Mouse (Mus musculus) myocyte (in vitro differentiated cells): ENCODE data around the gene Rabl6. TPM values are rescaled to one million over a fixed set of nuclear protein-coding genes. Genes with fewer than 3 reads are reported as not detected.

Experiments used
- H3K27me3 ChIP-seq: one replicate; pipeline ENCODE4 v1.6.1; 2011; ENCODE audit not compliant: control insufficient read depth, insufficient read depth, insufficient read length
- H3K36me3 ChIP-seq: one replicate; pipeline ENCODE4 v1.6.1; 2011; ENCODE audit not compliant: control insufficient read depth, insufficient read depth
- H3K4me2 ChIP-seq: one replicate; pipeline ENCODE4 v1.6.1; 2011; ENCODE audit warnings: low read depth, control low read depth
- H3K4me3 ChIP-seq: one replicate; pipeline ENCODE4 v1.5.1; 2011; ENCODE audit warnings: mild to moderate bottlenecking, control low read depth, moderate library complexity
- H3K79me2 ChIP-seq: one replicate; pipeline ENCODE4 v1.6.1; 2011; ENCODE audit not compliant: control insufficient read depth, insufficient read depth
- H3ac ChIP-seq: one replicate; pipeline ENCODE4 v1.6.1; 2011; ENCODE audit not compliant: control insufficient read depth, insufficient read length
- CEBPB ChIP-seq: IDR thresholded peaks from 2 replicates; pipeline ENCODE4 v1.6.1; 2011; ENCODE audit warnings: mild to moderate bottlenecking, moderate library complexity; ENCODE audit not compliant: poor library complexity, insufficient read depth, severe bottlenecking
- E2F4 ChIP-seq: IDR thresholded peaks from one replicate; pipeline ENCODE4 v1.6.1; 2011; ENCODE audit warnings: mild to moderate bottlenecking, control low read depth, moderate library complexity; ENCODE audit not compliant: insufficient read depth
- MAX ChIP-seq: IDR thresholded peaks from one replicate; pipeline ENCODE4 v1.6.1; 2011; ENCODE audit warnings: low read depth, mild to moderate bottlenecking, control low read depth
- MYOD1 ChIP-seq, 3 experiments: IDR thresholded peaks; one replicate each; pipeline ENCODE4 v1.6.1; 2011; ENCODE audit warnings: control low read depth in 2 of 3, low read depth in 2 of 3, mild to moderate bottlenecking in 2 of 3, moderate library complexity in 1 of 3; ENCODE audit not compliant: insufficient read length in 2 of 3, control insufficient read depth in 1 of 3
- MYOG ChIP-seq, 3 experiments: IDR thresholded peaks; one replicate each; pipeline ENCODE4 v1.6.1; 2011; ENCODE audit warnings: control low read depth in 2 of 3, low read depth in 2 of 3, mild to moderate bottlenecking in 2 of 3; ENCODE audit not compliant: insufficient read length in 2 of 3, control insufficient read depth in 1 of 3, insufficient read depth in 1 of 3
- POLR2A ChIP-seq: IDR thresholded peaks from one replicate; pipeline ENCODE4 v1.6.1; 2011; ENCODE audit warnings: low read depth, mild to moderate bottlenecking, control low read depth, moderate library complexity; ENCODE audit not compliant: insufficient read length
- POLR2AphosphoS2 ChIP-seq: IDR thresholded peaks from one replicate; pipeline ENCODE4 v1.6.1; 2011; ENCODE audit warnings: low read depth, control low read depth; ENCODE audit not compliant: insufficient read length
- REST ChIP-seq: IDR thresholded peaks from one replicate; pipeline ENCODE4 v1.6.1; 2011; ENCODE audit warnings: mild to moderate bottlenecking, control low read depth, moderate library complexity; ENCODE audit not compliant: insufficient read depth, insufficient read length
- SRF ChIP-seq: IDR thresholded peaks from one replicate; pipeline ENCODE4 v1.6.1; 2011; ENCODE audit warnings: low read depth; ENCODE audit not compliant: control insufficient read depth, insufficient read length
- TCF12 ChIP-seq: IDR thresholded peaks from one replicate; pipeline ENCODE4 v1.6.1; 2011; ENCODE audit warnings: mild to moderate bottlenecking, control low read depth; ENCODE audit not compliant: poor library complexity, insufficient read depth, severe bottlenecking
- TCF3 ChIP-seq: IDR thresholded peaks from one replicate; pipeline ENCODE4 v1.6.1; 2011; ENCODE audit warnings: low read depth, control low read depth; ENCODE audit not compliant: insufficient read length
- USF1 ChIP-seq: IDR thresholded peaks from one replicate; pipeline ENCODE4 v1.6.1; 2011; ENCODE audit warnings: low read depth, mild to moderate bottlenecking, control low read depth, moderate library complexity
- polyA plus RNA-seq: library from polyadenylated mRNA; unstranded; fragments of >200 nt; fragmentation: generic; extraction: Trizol; gene quantifications from one replicate; pipeline ENCODE4 v1.2.1, GENCODE M21; 2012; ENCODE audit warnings: missing spikeins

Rabl6 gene
- polyA plus RNA-seq, 1 experiment, result 76.5 TPM

DNA sequence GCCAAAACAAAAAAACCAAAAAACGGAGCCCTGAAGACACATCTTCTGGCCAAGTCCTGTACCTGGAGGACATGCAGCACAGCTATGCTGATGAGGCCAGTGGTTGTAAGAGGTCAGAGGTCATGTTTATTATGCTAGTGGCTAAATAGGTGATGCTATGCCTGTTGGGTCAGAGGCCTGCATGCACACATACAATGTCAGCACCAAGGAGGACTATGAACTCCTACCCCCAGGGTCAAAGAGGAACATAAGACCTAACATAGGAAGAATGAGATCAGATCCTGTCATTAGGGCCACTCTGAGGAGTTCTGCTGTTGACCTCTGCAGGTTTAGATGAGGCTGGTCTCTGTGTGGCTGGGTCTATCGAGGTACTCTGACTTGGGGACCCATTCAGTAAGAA is 8.3 kb downstream of the Rabl6 start:
- H3ac ChIP-seq, result no peak overlapping the region
- H3K27me3 ChIP-seq, result no peaks in the 10 kb centered on the region
- H3K79me2 ChIP-seq, result peaks cover 16% of the 10 kb centered on the region
- TF ChIP-seq CEBPB (no peak), SRF (no peak), E2F4 (no peak), MAX (no peak), USF1 (no peak), POLR2AphosphoS2 (no peak), MYOG (IDR thresholded peaks at IDR 0.05; ENCODE audit: control insufficient read depth in 1 of 3, insufficient read depth in 1 of 3, insufficient read length in 2 of 3, low read depth in 2 of 3) (no peak), TCF12 (no peak), MYOD1 (IDR thresholded peaks at IDR 0.05; ENCODE audit: control insufficient read depth in 1 of 3, insufficient read length in 2 of 3, low read depth in 2 of 3) (no peak)
- peaks cover 40% of the 10 kb centered on the region for H3K36me3 ChIP-seq
- no peak overlapping the region for H3K4me2 ChIP-seq
- H3K4me3 ChIP-seq, result no peak overlapping the region

DNA sequence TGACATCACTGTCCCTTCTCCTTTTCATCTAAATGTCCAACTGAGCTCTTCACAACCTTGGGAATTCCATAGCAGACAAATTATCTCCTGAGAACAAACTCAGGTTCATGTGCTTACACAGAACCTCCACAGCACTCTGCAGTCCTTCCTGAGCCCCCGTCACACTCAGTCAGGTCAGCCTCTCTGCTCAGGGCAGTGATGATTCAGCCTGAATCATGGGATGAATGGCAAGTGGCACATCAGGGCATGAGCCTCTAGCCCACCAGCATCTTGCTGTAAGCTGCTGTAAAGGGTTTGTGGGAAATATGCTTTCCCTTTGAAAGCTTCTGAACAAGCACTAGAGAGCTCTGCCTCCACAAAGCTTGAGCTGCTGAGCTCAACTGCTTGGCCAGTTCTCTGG is 9.6 kb downstream of the Rabl6 start:
- no peak overlapping the region for H3K4me3 ChIP-seq
- no peaks in the 10 kb centered on the region for H3K27me3 ChIP-seq
- peaks cover 42% of the 10 kb centered on the region for H3K36me3 ChIP-seq
- H3K79me2 ChIP-seq, result peaks cover 4% of the 10 kb centered on the region
- no peak overlapping the region for H3ac ChIP-seq
- TF ChIP-seq MYOD1 (IDR thresholded peaks at IDR 0.05; ENCODE audit: control insufficient read depth in 1 of 3, insufficient read length in 2 of 3, low read depth in 2 of 3) (peak in 1 of 3 experiments; percentile 28), POLR2AphosphoS2 (no peak)
- no peak overlapping the region for H3K4me2 ChIP-seq

DNA sequence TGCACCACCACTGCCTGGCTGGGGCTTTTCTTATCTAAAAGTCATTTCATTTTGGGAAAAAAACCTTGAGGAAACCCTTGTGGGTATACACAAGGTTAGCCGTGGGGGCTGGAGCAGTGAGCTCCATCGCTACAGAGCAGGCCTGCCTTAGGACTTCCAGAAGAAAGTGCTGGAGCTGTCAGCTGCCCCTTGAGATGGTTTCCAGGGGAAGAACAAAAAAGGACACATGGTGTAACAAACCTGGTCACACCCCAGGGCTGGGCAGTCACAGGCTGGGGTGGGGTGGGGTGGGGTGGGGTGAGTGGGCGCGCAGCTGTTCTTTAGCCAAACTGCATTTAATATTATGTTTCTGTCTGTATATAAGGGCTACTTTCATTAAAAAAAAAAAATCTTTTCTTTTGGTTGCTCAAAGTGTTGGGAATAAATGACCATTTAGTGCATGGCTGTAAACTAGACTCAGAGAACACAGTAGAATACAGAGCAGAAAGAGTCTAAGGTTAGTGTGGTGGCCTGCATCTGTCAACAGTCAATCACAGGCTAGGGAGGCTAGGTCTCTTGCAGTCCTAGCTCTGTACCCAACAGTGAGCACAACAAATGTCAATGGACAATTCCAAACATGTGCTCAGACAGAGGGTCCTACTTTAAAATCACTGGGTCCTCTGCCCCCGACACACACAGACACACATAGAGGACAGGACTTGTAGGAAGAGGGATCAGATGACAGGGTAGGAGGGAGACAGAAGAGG is 11.4 kb downstream of the Rabl6 start:
- Histone ChIP-seq H3K36me3 (peaks cover 53% of the 10 kb centered on the region), H3K27me3 (no peaks in the 10 kb centered on the region), H3K79me2 (no peaks in the 10 kb centered on the region), H3ac (no peak overlapping the region), H3K4me2 (peak overlapping the region; percentile 35), H3K4me3 (no peak overlapping the region)
- TF ChIP-seq USF1, result no peak
- TF ChIP-seq MYOD1 (IDR thresholded peaks at IDR 0.05; ENCODE audit: control insufficient read depth in 1 of 3, insufficient read length in 2 of 3, low read depth in 2 of 3), result peak; percentile 52 to 91 (median 91)
- TF ChIP-seq MYOG (IDR thresholded peaks at IDR 0.05; ENCODE audit: control insufficient read depth in 1 of 3, insufficient read depth in 1 of 3, insufficient read length in 2 of 3, low read depth in 2 of 3), result peak in 1 of 3 experiments; percentile 58

GRCm38 (mm10) chr2:25591863-25592262 is 16.5 kb downstream of the Rabl6 start:
- TF ChIP-seq POLR2A (no peak), MYOD1 (IDR thresholded peaks at IDR 0.05; ENCODE audit: control insufficient read depth in 1 of 3, insufficient read length in 2 of 3, low read depth in 2 of 3) (no peak), TCF12 (no peak), CEBPB (no peak), REST (no peak), MAX (no peak), USF1 (no peak), TCF3 (no peak)
- Histone ChIP-seq H3ac (no peak overlapping the region), H3K79me2 (no peaks in the 10 kb centered on the region), H3K4me2 (no peak overlapping the region), H3K4me3 (no peak overlapping the region), H3K27me3 (no peaks in the 10 kb centered on the region), H3K36me3 (peaks cover 46% of the 10 kb centered on the region)

GRCm38 (mm10) chr2:25588227-25588907 is 20.0 kb downstream of the Rabl6 start:
- Histone ChIP-seq H3ac (no peak overlapping the region), H3K27me3 (no peaks in the 10 kb centered on the region), H3K79me2 (no peaks in the 10 kb centered on the region), H3K4me3 (no peak overlapping the region), H3K36me3 (peaks cover 31% of the 10 kb centered on the region), H3K4me2 (no peak overlapping the region)
- TF ChIP-seq TCF12, result no peak
- TF ChIP-seq POLR2AphosphoS2, result peak; percentile 57
